Mouse (Mus musculus) right cerebral cortex, postnatal 36 days (tissue): ENCODE results near the gene Spop.
A peak's percentile ranks its signal among the peaks of the same experiment; 100 is the strongest.

Experiments used
- DNase-seq, 2 experiments: peaks; one replicate each; pipeline ENCODE4 v3.0.0; 2022; ENCODE audit warnings: low spot score in 2 of 2, mixed read lengths in 1 of 2

The Spop gene

DNA sequence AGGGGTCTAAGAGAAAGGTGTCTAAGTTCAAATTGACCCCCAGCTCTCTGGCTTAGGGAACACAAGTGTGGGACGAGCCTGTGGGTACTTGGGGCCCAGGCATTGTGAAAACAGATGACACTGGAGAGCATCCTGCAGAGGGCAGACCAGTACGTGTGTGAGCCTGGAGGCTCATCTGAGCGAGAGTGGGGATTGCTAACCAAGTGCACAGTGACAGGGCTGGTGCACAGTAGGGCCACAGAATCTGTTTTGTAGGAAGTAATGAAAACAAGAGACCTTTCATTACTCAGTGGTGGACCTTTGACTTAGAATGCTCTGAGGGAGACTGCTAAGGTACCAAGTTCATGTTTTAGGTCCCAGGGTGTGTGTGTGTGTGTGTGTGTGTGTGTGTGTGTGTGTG, 106.1 kb downstream of the Spop start:
- no peak for DNase-seq

DNA sequence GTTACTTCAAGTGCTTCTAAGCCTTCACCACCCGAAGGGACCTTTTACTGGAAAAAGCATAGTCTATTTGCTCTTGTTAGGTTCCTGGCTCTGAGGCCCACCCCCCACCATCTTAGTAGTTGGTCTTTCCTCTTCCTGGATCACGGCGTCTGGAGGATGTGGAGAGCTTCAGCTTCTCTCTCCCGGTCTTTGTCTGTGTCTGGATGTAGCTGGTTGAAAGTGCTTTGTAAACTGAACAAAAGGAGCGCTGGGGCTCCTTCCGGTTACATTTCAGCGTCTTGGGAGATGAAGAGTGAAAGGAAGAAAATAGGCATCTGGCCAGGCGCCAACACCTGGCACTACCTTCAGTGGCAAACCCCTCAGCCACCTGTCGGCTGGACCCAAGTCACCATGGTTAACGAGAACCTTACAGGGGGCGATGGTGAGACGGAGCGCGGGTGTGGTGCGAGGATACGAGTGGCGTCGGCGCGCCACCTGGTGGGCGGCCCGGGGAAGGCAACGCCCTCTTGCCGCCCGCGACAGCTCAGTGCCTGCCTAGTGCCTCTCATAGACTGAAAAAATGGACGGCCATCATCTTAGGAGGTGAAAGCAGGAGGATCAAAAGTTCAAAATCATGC, 106.7 kb downstream of the Spop start:
- DNase-seq: peak; percentile 76 to 82

DNA sequence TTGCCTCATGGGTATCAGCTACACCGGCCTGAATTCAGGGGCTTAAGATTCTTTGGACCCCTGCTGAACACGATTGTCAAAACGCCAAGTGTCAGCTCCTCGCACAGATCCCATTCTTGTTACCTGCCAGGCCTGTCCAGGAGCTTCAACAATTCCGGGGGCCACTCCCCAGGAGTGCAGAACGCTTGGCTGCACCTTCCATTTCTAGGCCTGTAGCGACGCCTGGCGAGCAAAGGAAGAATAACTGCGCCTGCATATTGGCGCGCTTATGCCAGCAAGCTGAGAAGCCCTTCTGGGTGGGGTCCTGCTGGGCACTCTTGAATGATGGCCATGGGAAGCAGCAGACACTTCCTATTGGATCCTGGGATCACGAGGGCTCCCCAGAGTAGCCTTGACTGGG, 107.7 kb downstream of the Spop start:
- peak; percentile 56 to 65 for DNase-seq

DNA sequence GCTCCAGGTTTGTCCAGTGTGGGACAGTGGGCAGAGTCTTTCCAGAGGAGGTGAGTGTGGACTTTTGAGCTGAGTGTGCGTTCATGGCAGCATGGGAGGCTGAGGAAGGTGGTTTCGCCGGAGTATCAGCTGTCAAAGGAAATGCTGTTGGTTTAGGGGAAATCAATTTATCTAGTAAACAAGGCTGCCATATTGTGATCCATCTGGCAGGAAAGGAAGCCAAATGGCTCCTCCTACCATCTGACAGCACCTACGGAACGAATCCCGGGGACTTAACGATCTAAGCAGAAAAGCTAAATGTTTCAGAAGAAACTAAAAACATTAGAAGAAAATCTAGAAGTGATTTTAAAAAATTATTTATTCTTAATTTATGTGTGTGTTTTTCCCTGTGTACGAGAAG, 113.4 kb downstream of the Spop start:
- DNase-seq: no peak

DNA sequence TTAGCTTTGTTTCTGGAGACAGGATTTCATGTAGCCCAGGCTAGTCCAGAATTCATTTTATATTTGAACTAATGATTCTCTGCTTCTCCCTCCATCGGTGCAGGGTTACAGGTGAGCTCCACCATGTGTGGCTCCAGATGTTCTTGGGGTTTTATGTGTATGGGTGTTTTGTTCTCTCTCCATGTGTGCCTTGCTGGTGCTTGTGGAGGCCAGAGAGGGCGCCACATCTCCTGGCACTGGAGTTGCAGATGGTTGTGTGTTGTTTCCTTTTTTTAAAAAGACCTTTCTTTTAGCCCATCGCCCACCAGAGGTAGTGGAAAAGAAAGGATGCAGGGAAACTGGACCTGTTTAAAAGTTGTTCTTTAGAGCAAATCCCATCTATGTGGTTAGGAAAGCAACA, 114.4 kb downstream of the Spop start:
- DNase-seq: no peak

DNA sequence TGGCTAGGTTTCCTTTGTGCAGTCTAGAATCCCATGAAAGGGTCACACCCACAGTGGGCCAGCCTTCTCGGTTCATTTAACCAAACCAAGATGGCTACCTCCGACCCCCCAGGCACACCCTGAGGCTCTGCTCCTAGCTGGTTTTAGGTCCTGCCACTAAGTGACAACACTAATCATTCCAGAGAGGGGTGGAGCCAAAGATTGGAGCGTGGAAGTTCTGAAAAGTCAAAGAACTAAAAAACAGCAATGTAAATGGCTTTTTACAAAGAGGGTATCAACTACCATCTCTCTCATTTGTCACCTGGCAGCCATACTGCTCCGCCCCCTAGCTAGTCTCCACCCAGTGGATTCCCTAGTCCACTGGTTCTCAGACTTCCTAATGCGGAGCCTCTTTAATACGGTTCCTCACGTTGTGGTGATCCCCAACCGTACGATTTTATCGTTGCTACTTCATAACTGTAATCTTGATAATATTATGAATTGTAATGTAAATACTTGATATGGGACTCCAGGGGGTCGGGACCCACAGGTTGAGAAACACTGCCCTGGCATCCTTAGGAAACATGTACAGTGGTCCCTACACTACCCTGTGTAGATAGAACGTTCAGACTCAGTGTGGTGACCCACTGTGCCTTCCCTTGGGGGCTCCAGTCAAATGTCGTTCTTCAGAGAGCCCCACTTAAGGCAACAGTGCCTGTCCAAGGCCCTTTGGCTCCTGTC, 118.6 kb downstream of the Spop start:
- no peak for DNase-seq

DNA sequence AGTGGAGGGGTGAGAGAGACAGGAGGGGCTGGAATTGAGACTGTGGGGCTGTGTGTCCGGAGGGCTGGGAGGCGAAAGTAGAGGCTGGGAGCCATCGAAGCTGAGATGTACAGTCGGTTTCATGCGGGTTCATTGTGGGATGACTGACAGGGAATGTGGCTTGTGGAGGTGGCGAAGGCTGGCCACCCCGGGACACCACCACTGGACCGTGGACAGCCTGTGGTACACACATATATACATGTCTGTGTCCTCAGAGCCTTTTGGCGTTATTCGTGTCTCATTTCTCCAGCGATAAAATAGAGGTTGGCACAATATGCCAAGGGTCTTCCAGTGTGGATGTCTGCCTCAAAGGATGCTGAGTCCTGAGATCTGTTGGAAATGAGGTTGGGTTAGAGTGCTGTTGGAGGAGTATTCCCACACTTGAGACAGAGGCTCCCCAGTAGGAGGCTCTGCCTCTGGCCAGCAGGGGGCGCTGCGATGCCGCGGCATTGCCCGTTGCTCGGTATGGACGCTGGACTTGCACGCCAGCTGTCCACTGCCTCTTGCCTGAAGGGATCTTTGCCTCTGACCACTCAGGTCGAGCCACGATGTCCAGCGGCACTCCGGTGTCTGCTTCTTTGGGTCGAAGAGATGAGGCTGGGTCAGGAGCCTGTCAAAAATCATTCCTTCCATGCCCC, 119.7 kb downstream of the Spop start:
- peak; percentile 69 to 73 for DNase-seq

DNA sequence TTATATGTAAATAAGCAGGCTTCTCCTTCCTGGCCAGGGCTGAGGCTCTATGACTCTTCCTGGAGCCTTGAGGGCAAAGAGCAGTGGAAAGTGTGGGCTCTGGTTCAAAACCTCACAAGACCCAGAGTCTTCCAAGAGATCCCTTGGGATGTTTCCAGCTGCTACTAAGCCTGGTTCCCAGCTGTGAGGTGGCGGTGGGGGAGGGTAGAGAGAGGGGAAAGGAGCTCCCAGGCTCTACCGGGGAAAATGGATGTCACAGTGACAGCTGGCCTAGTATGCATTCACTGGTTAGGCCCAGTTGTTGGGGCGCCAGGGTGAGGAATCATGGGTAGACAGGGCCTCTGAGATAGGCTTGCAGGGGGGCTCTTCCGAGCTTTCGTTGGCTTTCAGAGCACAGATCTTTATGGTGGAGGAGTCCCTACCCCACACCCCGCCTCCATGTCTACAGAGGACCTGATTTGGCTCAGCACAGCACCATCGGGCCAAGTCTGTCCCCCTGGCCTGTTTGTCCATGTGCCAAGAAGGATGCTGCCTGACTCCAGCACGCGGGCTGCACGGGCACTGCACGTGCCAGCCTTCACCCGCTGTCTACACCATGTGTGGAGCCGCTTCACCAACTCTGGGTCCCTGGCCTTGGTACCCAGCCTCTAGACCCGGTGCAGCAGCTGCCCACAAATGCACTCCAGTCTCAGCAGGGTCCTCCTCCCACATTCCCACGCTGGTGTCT, 124.7 kb downstream of the Spop start:
- DNase-seq: no peak

DNA sequence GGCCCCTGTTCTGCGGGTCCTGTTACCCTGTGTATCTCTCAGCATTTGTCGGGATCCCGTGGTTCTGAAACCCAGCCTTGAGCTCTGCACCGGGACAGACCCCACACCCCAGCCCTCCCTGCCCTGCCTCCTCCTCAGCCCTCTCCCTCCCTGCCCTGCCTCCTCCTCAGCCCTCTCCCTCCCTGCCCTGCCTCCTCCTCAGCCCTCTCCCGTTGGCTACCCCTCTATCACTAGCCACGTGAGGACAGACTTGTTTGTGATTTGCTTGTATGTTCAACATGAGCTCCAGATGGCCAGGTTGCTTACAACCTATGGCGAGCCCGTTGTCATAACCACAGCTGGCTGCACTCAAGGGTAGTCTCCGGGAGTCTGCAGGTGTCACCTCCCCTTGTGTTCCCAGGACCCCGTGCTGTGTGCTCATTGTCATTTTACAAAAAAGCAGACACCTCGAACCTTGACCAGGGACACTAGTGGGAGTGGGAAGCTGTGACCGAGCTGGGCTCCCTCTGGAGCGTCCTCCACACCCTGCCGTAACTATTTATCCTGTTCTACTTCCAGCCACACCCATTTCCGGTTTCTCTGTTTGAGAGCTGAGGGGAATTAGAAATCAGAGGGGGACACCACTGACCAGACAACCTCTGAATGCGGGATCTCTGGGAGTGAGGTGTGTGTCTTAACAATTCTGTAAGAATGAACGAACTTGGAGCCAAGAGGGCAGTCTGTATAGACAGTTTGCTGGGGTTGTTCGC, 126.9 kb downstream of the Spop start:
- no peak for DNase-seq
